Mouse (Mus musculus) kidney, postnatal 25 days (tissue): ENCODE measurements around the gene Mup17.
"Not testable (repeated sequence)": the region's sequence is repeated elsewhere in the genome, so short reads cannot be mapped to it uniquely, and the experiment has no call there.

ENCODE experiments used
- DNase-seq, 2 experiments: peaks; one replicate each; pipeline ENCODE4 v3.0.0; 2021; ENCODE audit warnings: mixed read lengths in 2 of 2

The Mup17 gene

DNA sequence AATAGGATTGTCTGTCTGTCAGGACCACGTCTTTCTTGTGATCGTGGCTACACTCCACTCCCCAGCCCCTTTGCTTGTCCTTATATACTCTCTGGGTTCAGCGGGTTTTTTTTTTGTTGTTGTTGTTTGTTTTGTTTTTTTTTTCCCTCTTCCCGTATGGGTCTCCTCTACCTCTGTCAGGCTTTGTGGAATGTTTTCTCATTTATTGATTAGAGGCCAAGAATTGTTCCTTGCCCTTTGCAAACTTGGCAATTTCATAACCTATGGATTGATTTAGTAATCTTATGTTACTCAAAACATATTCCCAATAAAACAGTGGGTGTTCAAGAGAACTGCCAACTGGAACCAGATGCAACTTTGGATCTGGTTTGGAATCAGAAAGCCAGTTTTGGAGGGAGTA is at the start of gene Mup17:
TSS of gene Mup17 (minus strand) at position 101 of the 400 bp plus-strand sequence.
- DNase-seq, result not testable (repeated sequence)

DNA sequence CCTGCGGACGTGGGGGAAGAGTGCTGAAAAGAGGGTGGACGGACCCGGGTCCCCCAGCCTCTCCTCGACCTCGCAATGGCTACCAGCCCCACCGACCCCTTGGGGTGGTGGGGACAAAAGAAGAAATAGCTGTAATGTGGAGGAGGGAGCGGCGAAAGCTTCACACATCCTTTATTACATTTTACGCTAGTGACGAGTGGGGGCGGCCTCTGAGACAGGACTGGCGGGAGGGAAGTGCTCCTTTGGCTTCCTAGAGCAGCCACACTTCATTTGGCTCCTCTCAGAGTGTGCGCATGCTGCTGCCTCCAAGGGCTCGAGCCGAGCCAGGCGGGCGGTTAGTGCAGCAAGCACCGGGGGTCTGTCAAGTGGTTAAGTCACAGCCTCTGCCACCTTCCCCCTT is 24.1 kb downstream of the Mup17 start:
- DNase-seq, result peak in 1 of 2 experiments; percentile 33

DNA sequence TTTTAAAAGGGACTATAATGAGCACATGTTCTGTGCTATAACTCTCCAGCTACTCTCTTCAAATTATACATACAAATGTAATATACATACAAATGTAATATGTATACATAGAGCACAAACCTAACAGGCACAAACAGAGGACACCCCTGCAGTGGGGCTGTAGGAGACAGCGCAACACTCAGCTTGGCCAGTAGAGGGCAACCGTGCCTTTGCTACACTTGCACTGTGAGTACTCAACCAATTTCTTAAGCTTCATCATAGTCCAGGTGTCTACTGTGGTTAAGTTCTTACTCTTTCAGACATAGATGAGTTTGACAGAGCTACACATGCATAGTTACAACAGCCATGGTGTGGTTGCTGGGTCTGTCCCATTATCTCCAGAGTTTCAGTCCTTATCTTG is 39.8 kb downstream of the Mup17 start:
- DNase-seq, result peak; percentile 51 to 58
